Mouse (Mus musculus) kidney, postnatal 14 days (tissue): ENCODE data around the gene Olfr561.

Source experiments
- DNase-seq: peaks from one replicate; pipeline ENCODE4 v3.0.0; 2022; ENCODE audit warnings: mixed read lengths

The Olfr561 gene

DNA sequence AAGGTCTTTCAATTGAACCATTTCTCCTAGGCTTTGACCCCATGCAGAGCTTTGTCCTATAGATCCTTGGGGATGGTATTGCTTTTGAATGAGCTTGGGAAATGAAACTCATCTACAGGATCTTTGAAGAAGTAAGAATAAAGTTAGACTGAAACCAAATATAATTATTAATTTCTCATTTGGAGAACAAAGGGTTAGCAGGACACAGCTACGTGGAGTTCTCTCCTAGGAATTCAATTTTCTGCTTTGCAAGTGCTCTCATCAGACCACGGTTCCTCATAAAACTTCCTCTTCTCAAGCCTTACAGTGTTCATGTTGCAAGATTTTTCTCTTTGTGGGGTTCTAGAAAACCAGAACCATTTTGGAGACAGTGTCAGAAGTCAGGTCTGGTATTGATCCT is at the start of gene Olfr561:
Gene Olfr561 (plus strand): TSS at position 301 of the 400 bp plus-strand sequence.
- no peak for DNase-seq

DNA sequence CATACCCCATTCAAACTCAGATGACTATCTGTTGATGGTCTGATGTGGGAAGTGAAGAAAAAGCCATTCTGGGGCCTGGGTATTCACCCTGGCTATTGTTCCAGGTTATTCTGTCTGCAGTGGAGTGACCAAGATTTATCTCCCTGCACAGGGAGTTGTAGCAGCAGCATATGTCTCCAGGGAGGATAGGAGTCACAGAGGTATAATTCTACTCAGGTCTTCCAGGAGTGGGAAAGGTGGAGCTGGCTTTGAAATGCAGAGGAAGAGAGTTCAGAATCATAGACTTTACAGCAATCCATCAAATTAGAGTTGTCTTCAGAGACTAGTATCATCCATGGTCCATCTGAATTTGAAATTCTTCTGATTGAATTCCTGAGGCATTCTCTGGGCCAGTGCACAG is 43.6 kb upstream of the Olfr561 start, which contains the start of gene Olfr559:
Gene Olfr559 (minus strand): TSS at position 101 of the 400 bp plus-strand sequence.
- no peak for DNase-seq

GRCm38 (mm10) chr7:102733793-102734192 is 37.2 kb upstream of the Olfr561 start:
- DNase-seq: no peak

DNA sequence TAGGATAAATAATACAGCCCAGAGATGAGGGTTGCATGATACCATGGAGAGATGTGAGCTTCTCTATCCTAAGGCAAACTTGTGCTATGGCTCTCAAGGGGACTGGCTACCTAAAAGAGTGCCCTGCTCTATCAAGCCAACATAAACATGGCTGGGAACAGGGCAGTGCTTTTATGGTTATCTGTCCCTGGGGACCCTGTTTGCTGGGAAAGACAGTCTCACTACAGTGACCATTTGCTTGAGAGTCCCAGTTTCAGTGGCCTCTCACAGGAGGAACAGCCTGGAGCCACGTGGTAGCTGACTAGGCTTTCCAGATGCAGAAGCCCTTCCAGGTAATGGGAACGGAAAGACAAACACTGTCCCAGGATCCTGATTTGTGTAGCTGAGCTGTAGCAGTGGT is 33.3 kb upstream of the Olfr561 start:
- DNase-seq: no peak

- no peak for DNase-seq
Observed at GRCm38 (mm10) chr7:102752086-102752485, 18.9 kb upstream of the Olfr561 start.

DNA sequence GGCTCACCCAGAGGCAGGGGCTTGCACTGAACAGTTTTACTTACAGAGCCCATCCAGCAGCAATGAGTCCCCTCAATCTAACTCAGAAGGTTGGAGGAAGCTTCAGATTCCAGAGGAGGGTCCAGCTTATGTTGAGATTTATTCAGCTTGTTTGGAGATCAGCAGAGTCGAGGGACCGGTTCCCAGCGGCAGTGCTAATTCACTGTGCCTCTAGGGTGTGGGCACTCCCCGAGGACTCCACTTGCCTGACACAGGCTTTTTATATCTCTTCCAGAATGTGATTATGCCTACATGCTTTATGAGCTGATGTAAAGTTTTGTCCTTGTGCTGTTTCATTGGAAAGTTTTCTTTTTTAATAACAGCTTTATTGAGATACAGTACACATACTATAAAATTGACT is 11.8 kb upstream of the Olfr561 start, which contains the start of the genes Olfr560 and Olfr78:
Gene Olfr560 (minus strand): TSS at position 101 of the 400 bp plus-strand sequence.
Gene Olfr78 (minus strand): TSS at position 206 of the 400 bp plus-strand sequence.
- no peak for DNase-seq

- DNase-seq: no peak
Observed at GRCm38 (mm10) chr7:102803180-102803579, 32.2 kb downstream of the Olfr561 start, which contains the start of gene Olfr564. TSS of gene Olfr564 (plus strand) at chr7:102803480.
